9 mouse cellular contexts compared by ENCODE assay signal in the genomic region with DNA sequence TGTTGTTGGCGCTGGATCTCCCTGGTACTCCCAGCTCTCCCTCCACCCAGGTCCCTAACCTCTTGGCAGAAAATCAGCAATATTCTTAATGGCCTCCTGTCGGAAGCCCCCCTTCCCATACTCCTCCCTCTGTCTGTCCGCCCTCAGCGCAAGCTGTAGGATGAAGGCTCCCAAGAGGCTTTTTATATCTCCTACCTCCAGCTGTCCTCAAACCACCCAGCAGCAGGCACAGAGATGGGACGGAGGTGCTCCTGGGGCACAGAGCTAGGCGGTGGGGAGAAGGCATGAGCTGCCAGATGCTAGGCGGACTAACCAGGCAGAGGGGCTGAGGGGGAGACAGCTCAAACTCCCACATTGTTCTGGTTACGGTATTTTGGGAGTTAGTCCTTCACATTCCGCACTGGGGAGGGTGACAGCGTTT. TPM values are rescaled to one million over a fixed set of nuclear protein-coding genes. Genes with fewer than 3 reads are reported as not detected.
DNase-seq lines count a peak whose midpoint lies in the region; ATAC-seq lines count a peak whose summit lies in the region.
"Had no signal": no experiment of that assay in that cellular context is flagged by ENCODE, and none has a peak within 500 bp of the region (broad histone marks: within the 10 kb centered on the region; RNA-seq: fewer than 3 reads in every experiment).

No protein-coding gene starts in this region.

- no peak overlapping the region for H3K27ac ChIP-seq in kidney, embryonic 16.5 days (ENCODE audit: low read length)
- H3K27ac ChIP-seq in forebrain, embryonic 13.5 days = no peak overlapping the region
- H3K27ac ChIP-seq in neural tube, embryonic 14.5 days (ENCODE audit: low read depth, low read length) = peak overlapping the region; percentile 40; the same call in 1 of the 2 replicates

- no peaks in the 10 kb centered on the region for H3K9me3 ChIP-seq in kidney, embryonic 16.5 days (ENCODE audit: low read length)
- no peaks in the 10 kb centered on the region for H3K9me3 ChIP-seq in forebrain, embryonic 13.5 days (replicated peaks)
- H3K9me3 ChIP-seq in neural tube, embryonic 14.5 days (ENCODE audit: control insufficient read depth, low read length) = no peaks in the 10 kb centered on the region
- H3K9me3 ChIP-seq: G1E had no signal

- no peaks in the 10 kb centered on the region for H3K36me3 ChIP-seq in kidney, embryonic 16.5 days (ENCODE audit: insufficient read depth, low read length)
- no peaks in the 10 kb centered on the region for H3K36me3 ChIP-seq in forebrain, embryonic 13.5 days (ENCODE audit: poor library complexity, severe bottlenecking)
- H3K36me3 ChIP-seq in neural tube, embryonic 14.5 days (ENCODE audit: control insufficient read depth, insufficient read depth, low read length) = no peaks in the 10 kb centered on the region
- H3K36me3 ChIP-seq: G1E had no signal

- no peak for DNase-seq in kidney, adult 9 months
- DNase-seq in left cerebral cortex, postnatal 14 days (ENCODE audit: low spot score in 2 of 2) = peak; percentile 54 to 58
- no peak for DNase-seq in retina, postnatal 1 day
- no peak for DNase-seq in cerebellum, postnatal 25 days
- DNase-seq in adrenal gland, postnatal 25 days = no peak

- no peak for ATAC-seq in kidney, embryonic 16.5 days (ENCODE audit: low FRiP score, low TSS enrichment)
- no peak for ATAC-seq in forebrain, embryonic 13.5 days
- ATAC-seq in neural tube, embryonic 14.5 days (ENCODE audit: low read depth) = no peak

- intact Hi-C loops in left cerebral cortex, postnatal 14 days (cut with DNase I) = loop anchor here (5.0 kb wide), 1 partner anchor 47 kb away; no protein-coding TSS in a partner anchor

- peak overlapping the region; percentile 27 for H3K4me2 ChIP-seq in kidney, embryonic 16.5 days (replicated peaks; ENCODE audit: low read depth, low read length)
- H3K4me2 ChIP-seq in forebrain, embryonic 13.5 days = peak overlapping the region; percentile 25; the same call in 1 of the 2 replicates
- H3K4me2 ChIP-seq in neural tube, embryonic 14.5 days (ENCODE audit: low read depth, low read length) = peak overlapping the region; percentile 32; the same call in 1 of the 2 replicates

- H3K4me1 ChIP-seq in kidney, embryonic 16.5 days (ENCODE audit: insufficient read depth, low read length) = peaks cover 67% of the 10 kb centered on the region
- peaks cover 72% of the 10 kb centered on the region for H3K4me1 ChIP-seq in forebrain, embryonic 13.5 days
- H3K4me1 ChIP-seq in neural tube, embryonic 14.5 days (ENCODE audit: control insufficient read depth, insufficient read depth, low read length) = peaks cover 49% of the 10 kb centered on the region

- peak overlapping the region; percentile 1; the same call in 1 of the 2 replicates for H3K4me3 ChIP-seq in kidney, embryonic 16.5 days (ENCODE audit: low read length)
- no peak overlapping the region for H3K4me3 ChIP-seq in forebrain, embryonic 13.5 days
- no peak overlapping the region for H3K4me3 ChIP-seq in neural tube, embryonic 14.5 days (ENCODE audit: low read depth, low read length)

- WGBS in kidney, embryonic 16.5 days = 44% methylated on average over 10 of the region's 10 CpGs
- WGBS in forebrain, embryonic 13.5 days = 59% methylated on average over 10 of the region's 10 CpGs
- 36% methylated on average over 10 of the region's 10 CpGs for WGBS in neural tube, embryonic 14.5 days

- H3K27me3 ChIP-seq in kidney, embryonic 16.5 days (ENCODE audit: insufficient read depth, low read length) = no peaks in the 10 kb centered on the region
- H3K27me3 ChIP-seq in forebrain, embryonic 13.5 days = no peaks in the 10 kb centered on the region
- H3K27me3 ChIP-seq in neural tube, embryonic 14.5 days (ENCODE audit: control insufficient read depth, insufficient read depth, low read length) = no peaks in the 10 kb centered on the region

- peak overlapping the region; percentile 6 for H3K9ac ChIP-seq in kidney, embryonic 16.5 days (replicated peaks; ENCODE audit: low read length)
- H3K9ac ChIP-seq in forebrain, embryonic 13.5 days = peak overlapping the region; percentile 14
- peak overlapping the region; percentile 37; the same call in 1 of the 2 replicates for H3K9ac ChIP-seq in neural tube, embryonic 14.5 days (replicated peaks; ENCODE audit: low read depth, low read length)

RNA-seq across cellular contexts. Expression of a gene that starts 3.2 kb away (rescaled TPM):
- 55.5 and 72.3 TPM in 2 replicates for polyA plus RNA-seq in kidney, embryonic 16.5 days (2015; fragmentation: Nextera tagmentation; extraction: Ambion mirVana)
- 10.8 and 12.9 TPM in 2 replicates for polyA plus RNA-seq in forebrain, embryonic 13.5 days (2015; fragmentation: Nextera tagmentation; extraction: Ambion mirVana)
- 10 to 100 TPM; 80.9 to 84.3 TPM for total RNA-seq in left cerebral cortex, postnatal 14 days (2021)
- 24.9 and 31.3 TPM in 2 replicates for polyA plus RNA-seq in neural tube, embryonic 14.5 days (2014; fragmentation: Nextera tagmentation; extraction: Ambion mirVana)
- 264 and 285 TPM in 2 replicates for total RNA-seq in adrenal gland, postnatal 25 days (2021)

Comparison
In these comparisons a context has a peak if more than half of its experiments do, and no peak if none do; other contexts are left out.
1. DNase-seq: peak in left cerebral cortex, postnatal 14 days (2 of 2); none in kidney, adult 9 months (single experiment), retina, postnatal 1 day (single experiment), cerebellum, postnatal 25 days (0 of 2) and adrenal gland, postnatal 25 days (single experiment).
2. Peak in every context shown above with its lines, with median percentiles within 50 percentile points of each other: H3K4me2 ChIP-seq and H3K9ac ChIP-seq.